Mouse (Mus musculus) embryonic fibroblast, embryonic 13.5 days (primary cell): ENCODE measurements around the gene Mkrn2os.

Source experiments
- CTCF ChIP-seq: IDR thresholded peaks from 2 replicates; pipeline ENCODE4 v1.5.1; 2011; ENCODE audit warnings: mild to moderate bottlenecking, control low read depth, low read length, moderate library complexity, borderline replicate concordance; ENCODE audit not compliant: insufficient read depth
- POLR2A ChIP-seq: IDR thresholded peaks from 2 replicates; pipeline ENCODE4 v1.6.1; 2011; ENCODE audit warnings: low read depth, mild to moderate bottlenecking, control low read depth, low read length, moderate library complexity

DNA sequence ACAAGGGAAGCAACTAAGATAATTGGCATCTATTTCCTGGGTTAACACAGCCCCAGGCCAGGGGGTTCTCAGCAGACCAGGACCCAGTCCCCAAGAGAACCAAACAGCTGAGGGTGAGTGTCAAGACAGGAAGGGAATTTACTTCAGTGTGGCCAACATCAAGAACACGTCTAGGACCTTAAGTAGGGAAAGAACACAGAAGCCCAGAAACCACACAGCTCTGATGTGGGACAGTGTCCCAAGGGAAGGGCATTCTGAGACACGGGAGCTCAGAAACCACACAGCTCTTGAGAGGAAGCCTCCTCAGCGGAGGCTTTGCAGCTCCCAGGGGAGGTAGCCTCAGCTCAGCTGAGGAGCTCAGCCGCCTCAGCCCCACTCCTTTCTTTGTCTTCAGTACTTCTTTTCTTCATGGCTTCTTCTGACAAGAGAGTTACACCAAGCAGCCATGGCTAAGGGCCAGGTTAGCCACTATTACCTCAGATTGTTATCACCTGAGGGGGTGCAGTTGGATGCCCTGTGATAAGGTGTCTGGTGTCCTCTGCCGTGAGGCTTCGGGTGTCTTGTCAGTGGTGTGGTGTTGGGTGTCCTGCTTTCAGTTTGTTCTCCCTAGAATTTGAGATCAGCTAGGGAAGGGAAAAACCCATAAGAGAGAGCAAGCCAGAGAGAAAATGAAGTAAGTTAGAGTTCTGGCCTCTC lies 8.8 kb downstream of the Mkrn2os start:
- TF ChIP-seq POLR2A: no peak
- no peak for TF ChIP-seq CTCF
